Mouse (Mus musculus) embryonic facial prominence, embryonic 13.5 days (tissue): ENCODE data around the gene Mmgt2. TPM values are rescaled to one million over a fixed set of nuclear protein-coding genes. Genes with fewer than 3 reads are reported as not detected.

Experiments used
- ATAC-seq: fragments of 200-750 bp; cut with Nextera tagmentation; 2 replicates; pipeline ENCODE4 v1.8.0; 2017; ENCODE audit warnings: low read depth; ENCODE audit not compliant: insufficient number of reproducible peaks, insufficient read depth, low FRiP score, low TSS enrichment
- H3K27ac ChIP-seq: fragments of 300-500 bp; sonication (generic); 2 replicates; pipeline ENCODE4 v1.5.1; 2015; ENCODE audit warnings: moderate library complexity, mild to moderate bottlenecking, inconsistent platforms
- H3K27me3 ChIP-seq: fragments of 300-500 bp; sonication (generic); 2 replicates; pipeline ENCODE4 v1.6.1; 2015; ENCODE audit warnings: mild to moderate bottlenecking, inconsistent platforms
- H3K36me3 ChIP-seq: fragments of 300-500 bp; sonication (generic); 2 replicates; pipeline ENCODE4 v1.6.1; 2015; ENCODE audit warnings: mild to moderate bottlenecking, inconsistent platforms
- H3K4me1 ChIP-seq: fragments of 300-500 bp; sonication (generic); 2 replicates; pipeline ENCODE4 v1.6.1; 2015; ENCODE audit warnings: inconsistent platforms
- H3K4me2 ChIP-seq: fragments of 300-500 bp; sonication (generic); 2 replicates; pipeline ENCODE4 v1.6.1; 2015; ENCODE audit warnings: moderate library complexity, mild to moderate bottlenecking, inconsistent platforms
- H3K4me3 ChIP-seq: fragments of 300-500 bp; sonication (generic); 2 replicates; pipeline ENCODE4 v1.5.1; 2015; ENCODE audit warnings: mild to moderate bottlenecking, inconsistent platforms
- H3K9ac ChIP-seq: fragments of 300-500 bp; sonication (generic); 2 replicates; pipeline ENCODE4 v1.6.1; 2015; ENCODE audit warnings: mild to moderate bottlenecking, inconsistent platforms
- H3K9me3 ChIP-seq: fragments of 300-500 bp; sonication (generic); 2 replicates; pipeline ENCODE4 v1.6.1; 2016; ENCODE audit warnings: inconsistent platforms
- WGBS: fragments of 180-500 bp; shearing (Covaris S2); methylation state at CpG from one replicate; pipeline ENCODE4 v1.1.7; 2015; ENCODE audit warnings: mixed read lengths; 5-methylcytosine and 5-hydroxymethylcytosine counted together
- polyA plus RNA-seq: library from polyadenylated mRNA; unstranded; fragments of >200 nt; fragmentation: Nextera tagmentation; extraction: Ambion mirVana; gene quantifications from 2 replicates; pipeline ENCODE4 v1.2.1, GENCODE M21; 2015

Gene Mmgt2
- polyA plus RNA-seq, 1 experiment from 2014 or later, result 60.4 TPM

DNA sequence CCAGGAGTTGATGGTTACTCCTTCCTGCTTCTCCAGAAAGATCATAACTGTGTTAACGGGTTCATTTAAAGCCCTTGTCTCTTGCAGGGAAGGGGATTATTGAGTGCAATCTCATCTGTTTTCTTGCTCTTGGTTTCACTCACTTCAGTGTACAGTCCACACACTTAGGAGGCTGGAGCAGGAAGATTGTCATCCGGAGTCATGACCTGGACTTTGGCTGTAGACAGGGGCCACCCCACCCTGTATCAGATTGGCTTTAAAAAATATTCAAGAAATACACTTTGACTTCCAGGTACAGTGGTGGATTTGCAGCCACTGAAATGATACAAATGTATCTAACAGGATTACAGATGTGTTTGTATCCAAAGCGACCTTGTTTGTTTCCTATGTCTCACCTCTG is 43.1 kb downstream of the Mmgt2 start:
- no peak overlapping the region for H3K27ac ChIP-seq
- H3K4me1 ChIP-seq, result no peaks in the 10 kb centered on the region
- no peaks in the 10 kb centered on the region for H3K36me3 ChIP-seq
- no peak for ATAC-seq
- no peak overlapping the region for H3K4me3 ChIP-seq
- WGBS, result 91% methylated on average over 3 of the region's 3 CpGs
- no peaks in the 10 kb centered on the region for H3K9me3 ChIP-seq
- no peak overlapping the region for H3K9ac ChIP-seq
- H3K4me2 ChIP-seq, result no peak overlapping the region
- H3K27me3 ChIP-seq, result no peaks in the 10 kb centered on the region

DNA sequence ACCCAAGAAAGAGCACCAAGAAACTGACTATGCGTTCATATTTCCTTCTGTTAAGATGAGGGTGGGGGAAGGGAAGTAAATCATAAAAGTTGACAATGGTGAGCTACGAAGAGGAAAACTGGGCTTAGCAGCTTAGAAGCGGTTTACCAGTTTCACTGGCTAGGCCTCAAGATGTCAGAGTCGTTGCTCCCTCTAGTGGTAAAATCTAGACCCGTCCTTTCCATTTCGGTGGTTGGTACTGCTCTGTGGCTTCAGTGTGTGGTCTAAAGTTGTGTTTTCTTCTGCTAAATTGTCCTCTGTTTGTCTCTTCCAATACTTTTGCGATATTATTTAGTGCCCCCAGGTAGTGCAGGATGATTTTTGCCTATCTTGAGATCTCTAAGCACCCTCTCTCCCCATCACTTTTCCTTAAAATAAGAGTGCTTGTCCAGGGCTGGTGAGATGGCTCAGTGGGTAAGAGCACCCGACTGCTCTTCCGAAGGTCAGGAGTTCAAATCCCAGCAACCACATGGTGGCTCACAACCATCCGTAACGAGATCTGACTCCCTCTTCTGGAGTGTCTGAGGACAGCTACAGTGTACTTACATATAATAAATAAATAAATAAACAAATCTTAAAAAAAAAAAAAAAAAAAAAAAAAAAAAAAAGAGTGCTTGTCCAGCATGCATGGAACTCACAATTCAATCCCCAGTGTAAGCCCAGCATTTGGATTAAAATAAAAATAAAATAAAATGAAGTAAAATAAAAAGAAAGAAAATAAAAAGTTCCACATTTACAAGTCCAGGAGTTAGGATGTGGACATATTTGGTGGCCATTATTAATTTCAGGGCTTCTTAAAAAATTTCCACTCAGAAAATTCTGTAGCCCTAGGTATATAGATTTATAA is 45.1 kb downstream of the Mmgt2 start:
- no peaks in the 10 kb centered on the region for H3K9me3 ChIP-seq
- H3K36me3 ChIP-seq, result no peaks in the 10 kb centered on the region
- WGBS, result 25% methylated on average over 11 of the region's 11 CpGs
- H3K27me3 ChIP-seq, result no peaks in the 10 kb centered on the region
- no peak overlapping the region for H3K27ac ChIP-seq
- no peak overlapping the region for H3K9ac ChIP-seq
- no peaks in the 10 kb centered on the region for H3K4me1 ChIP-seq
- no peak for ATAC-seq
- H3K4me3 ChIP-seq, result no peak overlapping the region
- H3K4me2 ChIP-seq, result no peak overlapping the region

DNA sequence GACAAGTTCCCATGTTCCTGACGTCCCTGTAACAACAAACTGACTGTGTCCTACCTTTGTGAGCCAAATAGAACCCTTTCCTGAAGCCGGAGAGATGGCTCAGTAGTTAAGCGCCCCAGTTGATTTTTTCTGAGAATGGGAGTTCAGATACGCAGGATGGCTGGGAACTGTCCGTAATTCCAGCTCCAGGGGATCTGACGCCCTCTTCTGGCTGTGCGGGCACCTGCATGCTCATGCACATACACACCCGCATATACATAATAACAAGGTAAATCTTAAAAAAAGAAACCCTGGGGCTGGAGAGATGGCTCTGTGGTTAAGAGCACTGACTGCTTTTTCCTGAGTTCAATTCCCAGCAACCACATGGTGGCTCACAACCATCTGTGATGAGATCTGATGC is 46.7 kb downstream of the Mmgt2 start:
- no peaks in the 10 kb centered on the region for H3K4me1 ChIP-seq
- H3K9me3 ChIP-seq, result no peaks in the 10 kb centered on the region
- H3K27me3 ChIP-seq, result no peaks in the 10 kb centered on the region
- WGBS, result 93% methylated on average over 8 of the region's 8 CpGs
- no peaks in the 10 kb centered on the region for H3K36me3 ChIP-seq
- H3K4me2 ChIP-seq, result no peak overlapping the region
- H3K9ac ChIP-seq, result no peak overlapping the region
- H3K27ac ChIP-seq, result no peak overlapping the region
- ATAC-seq, result no peak
- H3K4me3 ChIP-seq, result no peak overlapping the region

- WGBS, result 68% methylated on average over 4 of the region's 4 CpGs
- Histone ChIP-seq H3K27ac (no peak overlapping the region), H3K36me3 (no peaks in the 10 kb centered on the region), H3K4me1 (no peaks in the 10 kb centered on the region), H3K4me3 (no peak overlapping the region), H3K27me3 (no peaks in the 10 kb centered on the region), H3K9ac (no peak overlapping the region), H3K4me2 (no peak overlapping the region), H3K9me3 (no peaks in the 10 kb centered on the region)
- ATAC-seq, result no peak
These were observed 51.3 kb downstream of the Mmgt2 start for GRCm38 (mm10) chr11:62699749-62700148.

GRCm38 (mm10) chr11:62701218-62701617 is 52.8 kb downstream of the Mmgt2 start:
- Histone ChIP-seq H3K9ac (no peak overlapping the region), H3K27me3 (no peaks in the 10 kb centered on the region), H3K27ac (no peak overlapping the region), H3K9me3 (no peaks in the 10 kb centered on the region), H3K4me3 (no peak overlapping the region), H3K4me2 (no peak overlapping the region), H3K36me3 (no peaks in the 10 kb centered on the region), H3K4me1 (no peaks in the 10 kb centered on the region)
- no peak for ATAC-seq
- 80% methylated on average over 1 of the region's 1 CpGs for WGBS

GRCm38 (mm10) chr11:62706141-62706540 is 57.7 kb downstream of the Mmgt2 start:
- no peak for ATAC-seq
- Histone ChIP-seq H3K27me3 (no peaks in the 10 kb centered on the region), H3K27ac (no peak overlapping the region), H3K4me1 (no peaks in the 10 kb centered on the region), H3K4me2 (no peak overlapping the region), H3K36me3 (peaks cover 5% of the 10 kb centered on the region), H3K9me3 (no peaks in the 10 kb centered on the region), H3K4me3 (no peak overlapping the region), H3K9ac (no peak overlapping the region)
- WGBS, result 92% methylated on average over 2 of the region's 2 CpGs

GRCm38 (mm10) chr11:62708252-62708651 is 59.8 kb downstream of the Mmgt2 start:
- no peaks in the 10 kb centered on the region for H3K9me3 ChIP-seq
- WGBS, result 84% methylated on average over 7 of the region's 7 CpGs
- ATAC-seq, result no peak
- no peak overlapping the region for H3K9ac ChIP-seq
- no peak overlapping the region for H3K27ac ChIP-seq
- H3K27me3 ChIP-seq, result no peaks in the 10 kb centered on the region
- H3K4me2 ChIP-seq, result no peak overlapping the region
- H3K36me3 ChIP-seq, result peaks cover 21% of the 10 kb centered on the region
- no peak overlapping the region for H3K4me3 ChIP-seq
- H3K4me1 ChIP-seq, result no peaks in the 10 kb centered on the region

- Histone ChIP-seq H3K9me3 (no peaks in the 10 kb centered on the region), H3K4me1 (no peaks in the 10 kb centered on the region), H3K27ac (no peak overlapping the region), H3K27me3 (no peaks in the 10 kb centered on the region), H3K4me3 (no peak overlapping the region), H3K36me3 (peaks cover 40% of the 10 kb centered on the region), H3K4me2 (no peak overlapping the region), H3K9ac (no peak overlapping the region)
- 93% methylated on average over 5 of the region's 5 CpGs for WGBS
- no peak for ATAC-seq
These were observed 62.2 kb downstream of the Mmgt2 start for GRCm38 (mm10) chr11:62710657-62711056.

Other genes starting within 250 kb of the Mmgt2 start
- gene Pigl, start 190.2 kb upstream of the Mmgt2 start, polyA plus RNA-seq, result 8.4 and 9.6 TPM in 2 replicates
- 161 and 181 TPM in 2 replicates for gene Ncor1, start 190.1 kb upstream of the Mmgt2 start, polyA plus RNA-seq
- gene Cenpv, start 109.4 kb upstream of the Mmgt2 start, polyA plus RNA-seq, result 35.9 and 41.1 TPM in 2 replicates
- gene Ubb, start 97.5 kb upstream of the Mmgt2 start, polyA plus RNA-seq, result 3,261 and 3,547 TPM in 2 replicates
- gene Trpv2, start 74.2 kb upstream of the Mmgt2 start, polyA plus RNA-seq, result 3.0 and 3.5 TPM in 2 replicates
- gene Lrrc75a, start 141 bp upstream of the Mmgt2 start, polyA plus RNA-seq, result 14.0 and 18.4 TPM in 2 replicates
- 13.5 and 14.4 TPM in 2 replicates for gene Zfp287, start 83.2 kb downstream of the Mmgt2 start, polyA plus RNA-seq
- not detected in 2 replicates for gene Gm10428, start 104.4 kb downstream of the Mmgt2 start, polyA plus RNA-seq
- gene Zfp286, start 140.8 kb downstream of the Mmgt2 start, polyA plus RNA-seq, result 38.4 and 39.8 TPM in 2 replicates
- gene Trim16, start 171.6 kb downstream of the Mmgt2 start, polyA plus RNA-seq, result 19.9 and 20.7 TPM in 2 replicates
- 0.89 and 1.0 TPM in 2 replicates for gene Fbxw10, start 198.4 kb downstream of the Mmgt2 start, polyA plus RNA-seq
- gene Tvp23b, start 230.8 kb downstream of the Mmgt2 start, polyA plus RNA-seq, result 72.7 and 76.8 TPM in 2 replicates